Mouse (Mus musculus) MEL (cell line): ENCODE data around the gene Ifnar2. TPM values are rescaled to one million over a fixed set of nuclear protein-coding genes. Genes with fewer than 3 reads are reported as not detected.

Experiments
- DNase-seq: peaks from one replicate; pipeline ENCODE4 v3.0.0; 2011; ENCODE audit warnings: low read depth, low spot score
- H3K27ac ChIP-seq: 2 replicates; pipeline ENCODE4 v1.5.1; 2012; ENCODE audit warnings: low read depth, mild to moderate bottlenecking, control low read depth, low read length, moderate library complexity; ENCODE audit not compliant: control insufficient read depth
- H3K27me3 ChIP-seq, 2 experiments: fragments of 150-350 bp in 1 of 2; sonication (generic) in 1 of 2; 2 replicates each; pipeline ENCODE4 v1.6.1; 2012; ENCODE audit warnings: low read length in 2 of 2, mild to moderate bottlenecking in 2 of 2, improper control_type of control experiment in 1 of 2, moderate library complexity in 1 of 2; ENCODE audit not compliant: insufficient read depth in 2 of 2, control insufficient read depth in 1 of 2
- H3K36me3 ChIP-seq, 2 experiments: 2 replicates each; pipeline ENCODE4 v1.6.1; 2012 to 2014; ENCODE audit warnings: low read length in 2 of 2, improper control_type of control experiment in 1 of 2, inconsistent platforms in 1 of 2, mild to moderate bottlenecking in 1 of 2; ENCODE audit not compliant: insufficient read depth in 2 of 2, control insufficient read depth in 1 of 2
- H3K4me1 ChIP-seq, 2 experiments: fragments of 150-350 bp in 1 of 2; sonication (generic) in 1 of 2; 2 replicates each; pipeline ENCODE4 v1.6.1; 2012; ENCODE audit warnings: low read length in 2 of 2, improper control_type of control experiment in 1 of 2, mild to moderate bottlenecking in 1 of 2; ENCODE audit not compliant: insufficient read depth in 2 of 2, control insufficient read depth in 1 of 2
- H3K4me3 ChIP-seq, 2 experiments: fragments of 150-350 bp in 1 of 2; sonication (generic) in 1 of 2; 2 replicates each; pipeline ENCODE4 v1.5.1; 2012; ENCODE audit warnings: low read depth in 2 of 2, low read length in 2 of 2, mild to moderate bottlenecking in 2 of 2, moderate library complexity in 2 of 2, control low read depth in 1 of 2, improper control_type of control experiment in 1 of 2; ENCODE audit not compliant: control insufficient read depth in 1 of 2, insufficient read depth in 1 of 2
- H3K79me2 ChIP-seq: 2 replicates; pipeline ENCODE4 v1.6.1; 2012; ENCODE audit warnings: mild to moderate bottlenecking, low read length, moderate library complexity; ENCODE audit not compliant: control insufficient read depth, poor library complexity, insufficient read depth
- H3K9ac ChIP-seq: 2 replicates; pipeline ENCODE4 v1.6.1; 2012; ENCODE audit warnings: low read depth, mild to moderate bottlenecking, control low read depth, low read length, moderate library complexity; ENCODE audit not compliant: control insufficient read depth, poor library complexity, severe bottlenecking
- H3K9me3 ChIP-seq: fragments of 150-350 bp; sonication (generic); replicated peaks from 2 replicates; pipeline ENCODE4 v1.6.1; 2012; ENCODE audit warnings: mild to moderate bottlenecking, low read length, improper control_type of control experiment, moderate library complexity; ENCODE audit not compliant: insufficient read depth
- BHLHE40 ChIP-seq: IDR thresholded peaks from 2 replicates; pipeline ENCODE4 v1.6.1; 2012; ENCODE audit warnings: low read depth, mild to moderate bottlenecking, inconsistent platforms, low read length, improper control_type of control experiment, borderline replicate concordance
- CHD1 ChIP-seq: IDR thresholded peaks from 2 replicates; pipeline ENCODE4 v1.6.1; 2012; ENCODE audit warnings: low read depth, mild to moderate bottlenecking, inconsistent platforms, low read length, improper control_type of control experiment
- EP300 ChIP-seq, 2 experiments: IDR thresholded peaks; 2 replicates each; pipeline ENCODE4 v1.6.1; 2011; ENCODE audit warnings: improper control_type of control experiment in 2 of 2, low read length in 2 of 2, low read depth in 1 of 2, mild to moderate bottlenecking in 1 of 2
- ETS1 ChIP-seq: IDR thresholded peaks from 2 replicates; pipeline ENCODE4 v1.6.1; 2012; ENCODE audit warnings: low read depth, mild to moderate bottlenecking, inconsistent platforms, low read length, improper control_type of control experiment, moderate library complexity
- GATA1 ChIP-seq: IDR thresholded peaks from 2 replicates; pipeline ENCODE4 v1.6.1; 2011; ENCODE audit warnings: low read depth, low read length, improper control_type of control experiment
- KAT2A ChIP-seq: conservative IDR thresholded peaks from 2 replicates; pipeline ENCODE4 v1.6.1; 2012; ENCODE audit warnings: low read depth, low read length, improper control_type of control experiment, inconsistent platforms
- MYB ChIP-seq: IDR thresholded peaks from 2 replicates; pipeline ENCODE4 v1.6.1; 2011; ENCODE audit warnings: mild to moderate bottlenecking, low read depth, low read length, improper control_type of control experiment
- NELFE ChIP-seq: IDR thresholded peaks from 2 replicates; pipeline ENCODE4 v1.6.1; 2011; ENCODE audit warnings: low read depth, low read length, improper control_type of control experiment
- POLR2A ChIP-seq, 2 experiments: IDR thresholded peaks; 2 replicates each; pipeline ENCODE4 v1.6.1; 2011 to 2012; ENCODE audit warnings: low read length in 2 of 2, mild to moderate bottlenecking in 2 of 2, control low read depth in 1 of 2, improper control_type of control experiment in 1 of 2, low read depth in 1 of 2, moderate library complexity in 1 of 2; ENCODE audit not compliant: control insufficient read depth in 1 of 2, insufficient read depth in 1 of 2, poor library complexity in 1 of 2
- POLR2AphosphoS2 ChIP-seq: IDR thresholded peaks from 2 replicates; pipeline ENCODE4 v1.6.1; 2011; ENCODE audit warnings: low read length, improper control_type of control experiment
- POLR2AphosphoS5 ChIP-seq: IDR thresholded peaks from 2 replicates; pipeline ENCODE4 v1.6.1; 2012; ENCODE audit warnings: low read depth, borderline replicate concordance, mild to moderate bottlenecking, inconsistent platforms, low read length, moderate library complexity, mixed read lengths
- RCOR1 ChIP-seq: IDR thresholded peaks from 2 replicates; pipeline ENCODE4 v1.6.1; 2012; ENCODE audit warnings: low read depth, mild to moderate bottlenecking, inconsistent platforms, low read length, improper control_type of control experiment
- SIN3A ChIP-seq: IDR thresholded peaks from 2 replicates; pipeline ENCODE4 v1.6.1; 2012; ENCODE audit warnings: low read length, improper control_type of control experiment, inconsistent platforms
- TBP ChIP-seq: IDR thresholded peaks from 2 replicates; pipeline ENCODE4 v1.8.0; 2011; ENCODE audit warnings: low read depth, low read length, improper control_type of control experiment
- TCF12 ChIP-seq: IDR thresholded peaks from 2 replicates; pipeline ENCODE4 v1.6.1; 2014; ENCODE audit warnings: low read depth, mild to moderate bottlenecking, inconsistent platforms, low read length, improper control_type of control experiment, moderate library complexity
- USF1 ChIP-seq: IDR thresholded peaks from 2 replicates; pipeline ENCODE4 v1.6.1; 2014; ENCODE audit warnings: low read depth, mild to moderate bottlenecking, inconsistent platforms, low read length, improper control_type of control experiment, moderate library complexity
- ZMIZ1 ChIP-seq: IDR thresholded peaks from 2 replicates; pipeline ENCODE4 v1.6.1; 2012; ENCODE audit warnings: low read depth, mild to moderate bottlenecking, inconsistent platforms, low read length, improper control_type of control experiment, moderate library complexity
- ZNF384 ChIP-seq: IDR thresholded peaks from 2 replicates; pipeline ENCODE4 v1.6.1; 2012; ENCODE audit warnings: low read depth, mild to moderate bottlenecking, inconsistent platforms, low read length, improper control_type of control experiment
- polyA plus RNA-seq, 2 experiments: library from polyadenylated mRNA; stranded (reverse) in 1 of 2; unstranded in 1 of 2; fragments of >175 nt in 1 of 2; fragments of >200 nt in 1 of 2; gene quantifications; 2 replicates each; pipeline versions ENCODE4 v1.2.1 to v1.2.4; 2012; ENCODE audit warnings: low replicate concordance in 2 of 2, low read depth in 1 of 2; ENCODE audit not compliant: insufficient read length in 2 of 2, insufficient read depth in 1 of 2, missing spikeins in 1 of 2
- total RNA-seq: library from RNA; depleted of rRNA; stranded (reverse); fragments of 300-350 nt; gene quantifications from 2 replicates; pipeline ENCODE4 v1.2.3, GENCODE M21; 2012

Ifnar2 gene
- total and polyA plus RNA-seq, 3 experiments, result 21.8 to 38.3 TPM; not detected in 1

DNA sequence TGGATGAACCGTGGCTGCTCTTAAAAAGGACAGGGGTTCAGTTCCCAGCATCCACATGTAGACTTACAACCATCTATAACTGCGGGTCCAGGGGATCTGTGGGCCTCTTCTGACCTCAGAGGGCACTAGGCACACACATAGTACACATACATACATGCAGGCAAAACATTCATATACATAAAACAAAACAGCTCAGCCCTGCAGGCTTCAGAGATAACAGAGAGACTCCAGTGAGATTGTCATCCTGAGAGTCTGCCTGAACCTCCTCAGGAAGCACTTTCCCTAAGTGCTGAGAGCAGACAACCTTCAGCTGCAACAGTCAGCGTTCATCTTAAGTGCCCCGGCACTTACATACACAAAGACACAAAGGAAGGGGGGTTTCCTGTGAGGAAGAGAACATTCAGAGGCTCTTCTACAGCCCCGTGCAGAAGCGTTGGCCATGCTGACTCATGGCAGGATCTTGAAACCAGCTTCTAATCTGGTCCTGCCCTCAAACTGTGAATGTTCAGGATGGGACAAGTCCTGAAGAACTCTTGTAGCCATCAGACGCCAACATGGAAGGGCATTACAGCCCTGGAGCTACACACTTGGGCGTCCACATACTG, 60.8 kb downstream of the Ifnar2 start:
- TF ChIP-seq MYB (no peak), POLR2A (IDR thresholded peaks at IDR 0.05; ENCODE audit: control insufficient read depth in 1 of 2, insufficient read depth in 1 of 2, low read depth in 1 of 2, low read length in 2 of 2, poor library complexity in 1 of 2) (no peak), TBP (no peak), GATA1 (no peak), CHD1 (no peak), ETS1 (no peak), USF1 (no peak), RCOR1 (no peak), BHLHE40 (no peak), TCF12 (no peak), ZNF384 (no peak), NELFE (no peak), ZMIZ1 (no peak), KAT2A (no peak), POLR2AphosphoS5 (no peak), SIN3A (no peak)
- Histone ChIP-seq H3K79me2 (no peaks in the 10 kb centered on the region), H3K9me3 (no peaks in the 10 kb centered on the region), H3K36me3 (peaks cover 0 to 13% of the 10 kb centered on the region in 2 experiments; a peak in 2 of 4 replicates), H3K4me3 (no peak overlapping the region), H3K9ac (no peak overlapping the region), H3K4me1 (peaks cover 0 to 16% of the 10 kb centered on the region in 2 experiments; a peak in 3 of 4 replicates), H3K27ac (no peak overlapping the region), H3K27me3 (no peaks in the 10 kb centered on the region)
- peak; percentile 43 for DNase-seq

GRCm38 (mm10) chr16:91434119-91434518, 61.5 kb downstream of the Ifnar2 start:
- Histone ChIP-seq H3K4me3 (no peak overlapping the region), H3K9me3 (no peaks in the 10 kb centered on the region), H3K27ac (no peak overlapping the region), H3K27me3 (no peaks in the 10 kb centered on the region), H3K36me3 (peaks cover 0 to 13% of the 10 kb centered on the region in 2 experiments; a peak in 2 of 4 replicates), H3K79me2 (no peaks in the 10 kb centered on the region), H3K4me1 (peaks cover 0 to 21% of the 10 kb centered on the region in 2 experiments; a peak in 3 of 4 replicates), H3K9ac (no peak overlapping the region)
- 0 out of 4 replicates have a peak, but pooled peaks of 1 of the 2 experiments have one; percentile 10 for TF ChIP-seq EP300 (IDR thresholded peaks at IDR 0.05; ENCODE audit: low read depth in 1 of 2, low read length in 2 of 2)
- 0 out of 2 replicates have a peak, but pooled peaks have one; percentile 4 for TF ChIP-seq GATA1
- peak; percentile 76 for TF ChIP-seq ETS1
- TF ChIP-seq KAT2A, result no peak
- TF ChIP-seq POLR2AphosphoS2, result no peak
- no peak for DNase-seq
